Mouse (Mus musculus) kidney, adult 11 months (tissue): ENCODE data around the gene Prkra.
"Not testable (repeated sequence)": the region's sequence is repeated elsewhere in the genome, so short reads cannot be mapped to it uniquely, and the experiment has no call there.

Experiments
- DNase-seq: peaks from one replicate; pipeline ENCODE4 v3.0.0; 2022

Gene Prkra

DNA sequence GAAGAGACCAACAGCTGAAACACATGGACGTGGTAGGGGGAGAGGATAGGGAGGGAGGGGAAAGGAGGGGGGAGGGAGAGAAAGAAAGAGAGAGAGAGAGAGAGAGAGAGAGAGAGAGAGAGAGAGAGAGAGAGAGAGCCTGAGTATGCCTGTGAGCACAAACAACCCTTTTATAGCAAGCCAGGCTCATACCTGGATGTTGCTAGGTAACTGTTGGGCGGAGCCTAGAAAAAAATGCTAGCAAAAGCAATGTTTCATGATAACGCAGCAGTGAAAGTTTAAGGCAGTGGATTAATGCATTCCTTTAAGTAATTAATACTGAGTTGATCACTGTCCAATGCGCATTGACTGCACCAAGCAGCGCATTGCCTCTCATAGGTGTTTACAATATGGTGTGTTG, 6.8 kb upstream of the Prkra start:
- DNase-seq, result no peak

DNA sequence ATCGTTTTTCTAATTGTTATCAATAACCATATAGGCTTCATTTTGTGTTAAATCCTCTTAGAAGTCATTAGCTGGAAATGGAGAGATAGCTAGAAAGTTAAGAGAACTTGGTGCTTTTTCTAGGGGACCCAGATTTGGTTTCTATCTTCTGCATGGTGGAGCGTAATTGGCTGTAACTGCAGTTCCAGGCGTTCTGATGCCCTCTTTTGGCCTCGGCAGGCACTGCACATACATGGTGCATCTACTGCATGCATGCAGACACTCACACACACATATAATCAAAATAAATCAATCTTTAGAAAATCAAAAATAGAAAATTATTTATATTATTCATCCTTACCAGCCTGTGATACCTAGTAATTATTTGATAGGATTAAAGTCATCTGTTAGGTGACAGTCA, 5.3 kb upstream of the Prkra start:
- no peak for DNase-seq

DNA sequence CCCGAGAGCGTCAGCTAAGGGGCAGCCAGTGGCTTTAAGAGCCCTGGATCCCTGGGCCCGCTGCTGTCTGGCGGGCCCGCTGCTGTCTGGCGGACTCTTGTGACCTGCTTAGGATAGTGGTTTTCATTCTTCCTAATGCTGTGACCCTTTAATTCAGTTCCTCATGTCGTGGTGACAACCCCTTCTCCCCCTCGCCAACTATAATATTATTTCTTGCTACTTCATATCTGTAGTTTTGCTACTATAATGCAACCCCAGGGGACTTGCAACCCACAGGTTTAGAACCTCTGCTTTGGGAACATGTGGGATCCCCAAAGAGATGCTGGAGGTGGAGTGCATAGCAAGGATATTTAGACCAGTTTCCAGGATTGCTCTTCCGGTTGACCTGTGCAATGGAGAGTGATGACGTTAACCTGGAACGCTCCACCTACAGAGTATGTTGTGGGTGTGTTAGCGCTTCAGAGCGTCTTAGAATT, 889 bp upstream of the Prkra start:
- DNase-seq, result no peak

DNA sequence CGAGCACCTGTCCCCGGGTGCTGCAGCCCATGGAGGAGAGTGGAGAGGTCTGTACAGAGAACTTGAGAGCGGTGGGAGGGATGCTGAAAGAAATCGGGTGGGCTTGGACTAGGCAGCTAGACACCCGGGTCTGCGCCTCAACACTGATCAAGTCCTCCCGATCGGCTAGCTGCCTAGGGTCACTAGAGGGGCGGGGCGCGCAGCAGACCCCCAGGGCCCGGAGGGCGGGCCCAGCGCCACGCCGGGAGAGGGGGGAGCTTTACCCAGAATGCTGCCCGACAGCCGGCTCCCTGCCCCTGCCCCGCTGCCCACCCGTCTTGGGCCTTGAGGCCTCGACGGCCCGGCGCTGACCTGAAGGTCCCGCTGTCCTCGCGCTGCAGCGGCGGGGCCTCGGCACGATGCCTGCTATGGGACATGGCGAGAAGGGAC, 360 bp downstream of the Prkra start:
- no peak for DNase-seq

DNA sequence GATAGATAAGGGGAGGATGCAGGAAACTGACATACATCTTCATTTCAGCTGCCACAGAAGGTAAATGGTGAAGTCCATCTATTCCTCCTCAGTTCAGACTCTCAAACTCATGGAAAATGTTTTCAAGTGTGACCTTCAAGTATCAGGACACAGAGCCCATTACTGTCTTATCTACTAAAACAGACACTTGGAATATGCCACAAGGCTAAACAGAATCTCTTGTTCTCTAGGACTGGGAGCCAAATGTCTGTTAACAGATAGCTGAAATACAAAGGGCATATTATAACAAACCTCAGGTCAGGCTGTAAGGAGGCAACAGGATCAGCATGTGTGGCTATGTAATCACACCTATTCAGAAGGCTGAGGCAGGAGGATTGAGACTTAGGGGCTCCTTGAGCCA, 4.0 kb downstream of the Prkra start:
- DNase-seq, result no peak

DNA sequence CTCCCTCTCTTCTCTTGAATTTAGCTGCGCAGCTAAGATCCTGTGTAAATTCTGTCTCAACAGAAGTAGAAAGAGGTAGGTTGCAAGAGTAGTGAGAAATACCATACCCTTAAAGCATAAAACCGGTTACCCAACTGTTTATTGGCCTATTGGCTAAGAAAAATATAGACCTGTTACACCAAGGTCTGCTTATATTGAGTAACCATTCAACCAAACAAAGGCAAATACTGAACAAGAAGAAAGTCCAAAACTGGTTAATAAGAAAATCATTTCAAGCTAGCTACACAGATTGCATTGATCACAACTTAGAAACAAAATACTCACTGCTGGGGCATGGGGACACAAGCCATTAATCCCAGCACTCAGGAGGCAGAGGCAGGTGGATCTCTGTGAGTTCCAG, 8.2 kb downstream of the Prkra start:
- DNase-seq, result no peak

DNA sequence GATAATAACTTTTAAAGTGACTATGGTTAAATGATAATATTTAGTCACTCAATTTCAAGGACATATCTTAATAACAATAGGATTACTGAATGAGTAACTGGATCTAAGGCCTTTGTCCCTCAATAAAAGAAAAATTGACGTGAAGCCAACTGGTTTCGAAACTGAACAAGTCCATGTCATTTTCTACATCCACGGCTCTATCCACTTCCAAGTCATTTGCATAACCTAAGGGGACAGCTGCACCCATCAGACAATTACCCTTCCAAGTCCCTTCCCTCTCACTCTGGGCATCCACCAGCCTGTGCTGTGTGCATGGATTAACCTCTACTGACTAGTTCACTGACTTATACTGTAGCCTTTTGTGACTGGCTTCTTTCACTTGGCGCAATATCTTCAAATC, 16.2 kb downstream of the Prkra start:
- no peak for DNase-seq

DNA sequence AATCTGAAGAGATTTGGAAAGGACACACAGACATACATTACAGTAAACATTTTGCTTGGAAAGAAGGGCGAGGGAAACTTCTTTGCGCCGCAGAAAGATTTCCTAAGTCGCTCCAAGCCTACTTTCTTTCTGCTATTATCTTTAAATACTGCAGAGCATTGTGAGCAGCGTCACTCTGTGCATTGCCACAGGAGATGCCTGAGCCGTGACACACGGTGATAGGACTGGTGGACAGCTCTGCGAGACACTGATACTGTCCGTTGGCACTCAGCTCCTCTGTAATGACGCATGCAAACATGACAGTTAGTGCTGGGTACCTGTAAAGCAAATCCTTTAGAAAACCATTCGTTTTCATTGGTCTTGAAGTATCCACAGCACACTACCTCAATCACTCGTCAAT, 17.5 kb downstream of the Prkra start:
- no peak for DNase-seq

DNA sequence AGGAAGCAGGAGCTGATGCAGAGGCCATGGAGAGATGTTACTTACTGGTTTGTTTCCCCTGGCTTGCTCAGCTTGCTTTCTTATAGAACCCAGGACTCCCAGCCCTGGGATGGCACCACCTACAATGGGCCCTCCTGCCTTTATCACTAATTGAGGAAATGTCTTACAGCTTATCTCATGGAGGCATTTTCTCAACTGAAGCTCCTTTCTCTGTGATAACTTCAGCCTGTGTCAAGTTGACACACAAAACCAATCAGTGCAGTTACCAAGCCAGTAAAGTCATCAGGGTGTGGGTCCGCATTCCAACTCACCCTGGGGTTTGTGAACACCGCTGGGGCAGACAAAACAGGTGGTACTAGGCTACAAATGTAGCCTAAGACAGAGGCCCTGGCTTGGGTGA, 25.5 kb downstream of the Prkra start:
- DNase-seq, result not testable (repeated sequence)

DNA sequence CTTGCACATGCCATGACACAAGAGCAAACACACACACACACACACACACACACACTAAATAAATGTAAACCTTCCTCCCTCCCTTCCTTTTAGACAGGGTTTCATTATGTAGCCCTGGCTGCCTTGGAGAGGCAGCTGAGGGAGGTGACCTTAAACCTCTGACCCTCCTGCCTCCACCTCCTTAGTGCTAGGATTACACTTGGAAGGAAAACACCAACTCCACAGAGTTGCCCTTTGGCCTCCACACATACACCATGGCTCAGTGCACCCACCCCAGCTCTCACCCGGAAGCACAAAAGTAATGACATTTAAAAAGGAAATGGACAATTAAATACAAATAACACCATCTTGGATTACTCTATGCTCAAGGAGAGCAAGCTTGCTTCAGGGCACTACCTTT, 26.1 kb downstream of the Prkra start:
- no peak for DNase-seq

DNA sequence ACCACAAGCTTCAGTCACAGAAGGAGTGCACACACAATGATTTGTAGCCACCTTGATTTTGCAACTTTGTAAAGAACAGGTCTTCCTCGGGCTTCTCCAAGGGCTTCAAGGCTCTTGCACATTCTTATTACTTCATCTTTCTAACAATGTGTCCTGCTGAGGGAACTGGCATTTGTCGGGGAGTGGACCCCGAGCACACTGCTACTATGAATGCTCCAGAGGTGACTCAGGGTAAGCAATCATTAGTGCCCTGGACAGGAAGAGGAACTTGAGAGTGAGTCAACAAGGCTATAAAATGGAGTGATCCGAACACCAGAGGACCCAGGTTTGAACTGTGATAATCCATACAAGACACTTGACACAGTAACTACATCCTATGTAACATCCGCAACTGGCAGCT, 27.6 kb downstream of the Prkra start:
- no peak for DNase-seq

DNA sequence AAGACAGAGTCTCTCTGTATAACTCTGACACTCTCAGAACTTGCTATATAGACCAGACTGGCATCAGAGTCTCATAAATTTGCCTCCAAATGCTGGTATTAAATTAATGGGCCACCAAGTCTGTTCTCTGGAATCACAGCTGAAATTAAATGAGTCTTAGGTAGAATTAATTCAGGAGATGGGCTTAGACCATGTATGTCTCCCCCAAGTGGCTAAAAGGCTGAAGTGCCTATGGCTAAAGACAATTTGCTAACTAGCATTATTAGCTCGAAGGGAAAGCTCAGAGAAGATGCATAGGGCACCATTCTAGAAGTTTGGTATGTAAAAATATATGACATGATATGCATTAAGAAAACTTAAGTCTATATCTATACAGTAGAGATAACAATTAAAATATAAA, 29.7 kb downstream of the Prkra start:
- DNase-seq, result peak; percentile 8

DNA sequence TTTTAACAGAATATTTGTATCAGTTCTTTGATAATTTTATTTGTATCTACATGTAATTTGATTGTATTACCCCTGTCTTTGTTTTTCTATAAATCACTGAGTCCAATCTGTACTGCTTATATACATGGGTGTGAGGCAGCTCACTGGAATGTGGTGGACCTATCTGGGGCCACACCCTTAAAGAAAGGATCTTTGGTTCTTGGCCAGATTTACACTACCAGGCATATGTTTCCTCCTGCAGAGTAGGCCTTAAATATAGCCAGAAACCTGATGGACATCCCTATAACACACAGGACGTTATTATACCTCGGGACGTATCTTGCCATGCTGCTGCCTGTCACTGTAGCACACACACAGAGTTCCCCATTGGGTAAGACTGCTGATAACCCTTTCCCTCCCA, 35.8 kb downstream of the Prkra start:
- DNase-seq, result no peak

DNA sequence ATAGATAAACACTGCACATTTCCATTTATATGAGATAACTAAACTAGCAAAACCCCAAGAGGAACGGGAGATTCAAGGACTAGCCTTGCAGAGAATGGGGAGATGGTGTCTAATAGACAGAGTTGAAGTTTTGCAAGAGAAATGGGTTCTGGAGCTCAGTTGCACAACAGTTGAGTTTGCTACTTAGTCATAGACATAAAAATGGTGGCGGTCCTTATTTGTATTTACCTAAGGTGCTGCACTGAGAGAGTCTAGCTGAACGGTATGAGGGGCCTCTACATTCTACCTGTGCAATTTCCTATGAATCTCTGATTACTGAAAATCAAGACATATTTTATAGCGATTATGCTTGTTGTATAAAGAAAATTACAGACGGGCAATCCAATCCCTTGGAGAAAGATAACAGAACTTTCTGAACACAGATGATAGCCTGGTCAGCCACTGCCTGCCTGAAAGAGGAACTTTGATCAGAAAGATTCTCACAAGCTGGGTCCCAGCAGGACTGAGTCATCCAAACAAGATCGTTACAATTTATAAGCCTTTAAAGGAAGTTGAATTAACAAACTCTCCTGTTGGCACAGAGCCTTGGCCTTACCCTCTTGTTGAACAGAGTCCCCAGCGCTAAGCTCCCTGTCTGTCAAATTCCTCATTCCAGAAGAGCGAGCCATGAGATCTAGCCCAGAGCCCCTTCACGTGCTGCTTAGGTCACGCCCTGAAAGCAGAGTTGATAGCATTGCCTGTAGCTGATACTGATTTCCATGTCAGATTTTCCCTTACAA, 37.3 kb downstream of the Prkra start:
- DNase-seq, result no peak

DNA sequence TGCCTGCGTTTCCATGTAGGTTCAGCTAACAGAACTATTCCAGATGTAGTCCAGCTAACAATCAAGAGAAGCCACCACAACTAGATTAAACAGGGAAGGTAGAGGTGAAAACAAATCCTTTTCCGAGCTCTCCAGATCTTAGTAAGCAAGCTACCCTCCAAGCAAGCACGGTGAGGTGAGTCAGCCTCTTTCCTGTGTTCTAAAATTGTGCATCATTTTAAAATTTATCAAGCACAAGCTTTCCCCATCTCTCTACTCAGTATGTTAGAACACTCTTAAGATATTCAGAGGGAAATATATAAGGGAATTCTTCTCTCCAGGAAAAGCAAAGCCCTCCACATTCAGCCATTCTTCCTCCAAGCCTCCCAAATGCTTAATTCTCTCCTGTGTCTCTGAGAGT, 41.1 kb downstream of the Prkra start:
- no peak for DNase-seq

DNA sequence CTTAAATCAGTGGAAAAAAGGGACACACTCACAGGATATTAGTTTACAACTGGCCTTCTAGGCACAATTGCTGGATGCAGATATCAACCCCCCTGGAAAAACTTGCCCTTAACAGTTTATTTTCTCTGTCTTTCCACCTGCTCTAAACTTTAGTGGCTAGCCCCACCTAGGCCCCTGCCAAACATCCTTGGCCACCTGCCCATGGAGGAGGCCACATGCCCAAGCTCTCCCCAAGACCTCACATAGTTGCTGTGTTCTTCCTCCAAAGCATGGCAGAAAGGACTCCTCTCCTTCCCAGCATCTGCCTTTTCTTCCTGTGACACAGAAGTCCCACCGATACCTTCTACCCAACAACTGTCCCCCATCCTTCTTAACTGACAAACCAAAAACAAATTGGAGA, 45.6 kb downstream of the Prkra start:
- no peak for DNase-seq

DNA sequence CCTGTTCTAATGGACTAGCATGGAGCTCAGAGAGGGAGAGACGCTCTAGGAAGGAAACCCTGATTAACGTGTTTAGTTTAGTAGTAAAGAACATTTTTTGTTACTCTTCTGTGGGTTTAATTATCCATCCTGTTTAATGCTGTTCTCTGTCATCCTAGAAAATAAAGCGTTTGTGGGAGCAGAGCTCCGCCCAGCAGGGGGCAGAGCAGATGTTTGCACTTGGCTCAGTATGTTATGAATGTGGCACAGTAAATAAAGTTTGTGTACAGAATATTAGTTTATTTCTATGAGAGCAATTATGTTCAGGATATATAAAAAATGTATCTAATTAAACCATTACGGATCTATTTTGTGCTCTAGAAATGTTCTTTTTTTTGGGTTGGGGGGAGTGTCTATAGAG, 48.6 kb downstream of the Prkra start:
- DNase-seq, result no peak

DNA sequence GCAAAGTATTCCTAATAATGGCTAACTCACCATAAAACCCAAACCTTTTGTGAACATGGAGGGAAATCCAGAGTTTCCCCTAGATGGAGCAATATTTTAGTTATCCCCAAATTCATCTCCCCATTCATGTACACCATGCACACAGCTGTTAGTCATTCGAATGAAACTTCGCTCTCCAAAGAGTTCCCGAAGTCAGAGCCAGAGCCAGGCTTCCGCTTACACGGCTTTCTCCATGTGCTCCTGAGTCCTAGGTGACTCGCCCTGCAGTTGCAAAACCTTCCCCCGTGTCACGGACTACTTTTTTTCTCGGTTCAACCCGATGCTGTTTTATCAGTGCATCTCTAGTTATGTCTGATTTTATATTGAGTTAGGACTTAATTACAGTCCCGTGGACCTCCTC, 50.3 kb downstream of the Prkra start:
- no peak for DNase-seq

DNA sequence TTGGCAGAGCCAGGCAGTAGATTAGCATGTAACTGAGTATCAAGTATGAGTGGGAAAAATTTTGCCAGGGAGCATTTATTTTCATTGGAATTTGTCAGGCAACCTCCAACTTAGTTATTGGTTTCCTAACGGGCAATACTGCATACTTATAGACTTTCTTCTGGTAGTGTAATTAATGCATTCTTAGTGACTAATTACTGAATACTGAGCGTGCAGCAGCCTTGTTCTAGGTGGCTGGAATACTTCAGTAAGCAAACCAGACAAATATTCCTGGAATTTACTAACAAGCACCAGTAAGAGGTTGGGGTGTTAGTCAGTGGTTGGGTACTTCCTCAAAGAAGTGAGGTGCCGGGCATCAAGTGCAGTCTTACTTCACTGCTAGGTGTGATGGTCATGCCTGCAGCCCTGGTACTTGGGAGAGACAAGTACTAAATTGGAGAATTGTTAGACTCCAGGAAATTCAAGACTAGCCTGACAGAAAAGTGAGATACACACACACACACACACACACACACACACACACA, 55.4 kb downstream of the Prkra start:
- DNase-seq, result no peak

DNA sequence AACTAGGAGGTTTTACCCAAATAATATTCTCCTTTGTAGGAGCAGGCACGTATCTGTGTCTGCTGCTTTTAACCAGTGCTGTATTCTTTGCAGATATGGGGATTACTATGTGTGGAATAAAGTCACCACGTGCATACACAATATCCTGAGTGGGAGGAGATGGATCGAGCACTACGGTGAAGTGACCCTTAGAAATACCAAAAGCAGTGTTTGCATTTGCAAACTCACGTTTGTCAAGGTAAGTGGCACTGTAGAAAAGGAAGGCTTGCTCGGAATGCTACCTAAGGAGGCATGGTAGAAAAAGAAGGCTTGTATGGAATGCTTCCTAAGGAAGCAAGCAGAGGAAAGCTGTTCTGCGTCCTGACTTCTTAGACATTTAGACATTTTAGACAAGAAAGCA, 57.6 kb downstream of the Prkra start:
- DNase-seq, result no peak

DNA sequence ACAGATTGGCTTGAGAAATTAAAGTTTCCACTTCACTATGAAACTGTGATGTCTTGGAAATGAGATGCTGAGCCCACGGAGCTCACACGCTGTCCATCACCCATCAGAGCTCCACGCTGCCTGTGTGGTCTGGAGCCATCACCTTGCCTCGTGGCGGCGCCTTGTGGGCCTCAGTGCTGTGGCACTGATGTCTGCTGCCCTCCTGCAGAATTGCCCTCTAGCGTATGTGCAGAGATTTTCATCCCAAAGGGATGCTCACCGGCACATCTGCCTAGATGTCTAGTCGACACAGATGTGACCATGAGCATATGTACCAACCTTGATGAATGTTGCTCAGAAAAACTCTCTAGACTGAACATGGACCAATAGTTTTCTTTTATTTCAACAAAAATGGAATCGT, 60.9 kb downstream of the Prkra start:
- DNase-seq, result no peak

DNA sequence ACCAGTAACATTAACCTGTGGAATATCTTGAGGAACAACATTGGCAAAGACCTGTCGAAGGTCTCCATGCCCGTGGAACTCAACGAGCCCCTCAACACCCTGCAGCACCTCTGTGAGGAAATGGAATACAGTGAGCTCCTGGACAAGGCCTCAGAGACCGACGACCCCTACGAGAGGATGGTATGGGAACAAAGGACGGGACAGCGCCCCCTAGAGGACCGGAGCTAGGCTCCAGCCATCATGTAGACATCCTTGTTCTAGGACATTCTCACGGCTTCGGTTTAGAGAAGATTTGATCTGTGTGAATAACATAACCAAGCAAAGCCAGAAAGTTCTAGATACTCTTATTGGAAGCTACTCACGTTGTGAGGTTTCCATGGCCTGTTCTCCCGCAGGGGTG, 62.7 kb downstream of the Prkra start:
- no peak for DNase-seq
